Mouse (Mus musculus): ENCODE measurements around the gene Ube3c.

DNA sequence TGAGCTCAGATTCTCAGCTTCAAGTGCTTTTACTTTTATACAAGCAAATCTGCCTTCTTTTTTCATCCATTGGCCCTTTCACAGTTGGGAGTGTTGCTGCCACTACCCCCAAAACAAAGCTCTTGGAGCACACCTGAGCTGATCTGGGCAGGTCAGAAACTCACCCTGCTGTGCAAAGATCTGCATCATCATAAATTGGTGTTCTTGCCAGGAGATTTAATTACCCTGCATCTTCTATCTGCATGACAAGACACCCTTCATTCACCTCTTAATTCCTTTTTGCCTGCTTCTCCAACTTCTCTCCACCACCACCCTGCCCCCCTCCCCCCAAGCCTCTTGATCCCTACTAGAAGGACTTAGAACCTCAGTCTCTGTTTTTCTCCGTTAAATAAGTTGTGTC is 152.1 kb downstream of the Ube3c start:
- no peak for TF ChIP-seq CTCF (IDR thresholded peaks at IDR 0.05; ENCODE audit: borderline replicate concordance, extremely low read depth, insufficient read depth, insufficient read length)
- no peak for TF ChIP-seq POLR2A (IDR thresholded peaks at IDR 0.05; ENCODE audit: borderline replicate concordance, extremely low read depth, insufficient read depth, insufficient read length, poor library complexity, severe bottlenecking)
